Mouse (Mus musculus) neutrophil, adult 5-6 weeks (primary cell): ENCODE measurements around the gene Agxt. TPM values are rescaled to one million over a fixed set of nuclear protein-coding genes. Genes with fewer than 3 reads are reported as not detected.

Experiments
- ATAC-seq: fragments of 151-379, 151-347 bp; 2 replicates; pipeline ENCODE4 v1.8.0; 2017; ENCODE audit warnings: mild to moderate bottlenecking, moderate TSS enrichment; ENCODE audit not compliant: insufficient number of reproducible peaks, poor library complexity, low FRiP score, severe bottlenecking; ENCODE audit errors: extremely low read depth
- total RNA-seq: library from RNA; stranded (forward); fragments of 200-1000 nt; gene quantifications from 2 replicates; pipeline ENCODE4 v1.2.3, GENCODE M21; 2017

Gene Agxt
- total RNA-seq: not detected in 2 replicates

GRCm38 (mm10) chr1:93135036-93135526 is at the start of gene Agxt:
TSS of gene Agxt (plus strand) at chr1:93135240.
- no peak for ATAC-seq

GRCm38 (mm10) chr1:93092582-93092981 is 42.5 kb upstream of the Agxt start:
- no peak for ATAC-seq

GRCm38 (mm10) chr1:93098956-93099355 is 36.1 kb upstream of the Agxt start:
- no peak for ATAC-seq

GRCm38 (mm10) chr1:93100243-93100575 is 34.8 kb upstream of the Agxt start:
- ATAC-seq: no peak

GRCm38 (mm10) chr1:93100576-93101491 is 34.2 kb upstream of the Agxt start:
- ATAC-seq: no peak

GRCm38 (mm10) chr1:93101571-93102061 is 33.4 kb upstream of the Agxt start, which contains the start of gene Kif1a:
TSS of gene Kif1a (minus strand) at chr1:93101951.
- ATAC-seq: no peak

GRCm38 (mm10) chr1:93102700-93103099 is 32.3 kb upstream of the Agxt start:
- no peak for ATAC-seq

- no peak for ATAC-seq
Observed at GRCm38 (mm10) chr1:93114713-93115463, 20.2 kb upstream of the Agxt start.

GRCm38 (mm10) chr1:93115471-93115870 is 19.6 kb upstream of the Agxt start:
- no peak for ATAC-seq

GRCm38 (mm10) chr1:93118816-93119215 is 16.2 kb upstream of the Agxt start:
- no peak for ATAC-seq

- no peak for ATAC-seq
Observed at GRCm38 (mm10) chr1:93123179-93123854, 11.7 kb upstream of the Agxt start.

GRCm38 (mm10) chr1:93124066-93124465 is 11.0 kb upstream of the Agxt start:
- ATAC-seq: no peak

GRCm38 (mm10) chr1:93125256-93125655 is 9.8 kb upstream of the Agxt start:
- no peak for ATAC-seq

GRCm38 (mm10) chr1:93128209-93128608 is 6.8 kb upstream of the Agxt start:
- ATAC-seq: no peak

- no peak for ATAC-seq
Observed at GRCm38 (mm10) chr1:93128710-93129349, 6.2 kb upstream of the Agxt start.

- no peak for ATAC-seq
Observed at GRCm38 (mm10) chr1:93130242-93130983, 4.6 kb upstream of the Agxt start.

GRCm38 (mm10) chr1:93132676-93133075 is 2.4 kb upstream of the Agxt start:
- ATAC-seq: no peak

- no peak for ATAC-seq
Observed at GRCm38 (mm10) chr1:93138534-93138933, 3.5 kb downstream of the Agxt start.
